ENCODE assay signal across 12 mouse cellular contexts in genomic region chr14:24207360-24207752, GRCm38 (mm10). TPM values are rescaled to one million over a fixed set of nuclear protein-coding genes. Genes with fewer than 3 reads are reported as not detected.
DNase-seq lines count a peak whose midpoint lies in the region; ATAC-seq and TF ChIP-seq lines count a peak whose summit lies in the region.
"Had no signal": no experiment of that assay in that cellular context is flagged by ENCODE, and none has a peak within 500 bp of the region (broad histone marks: within the 10 kb centered on the region; RNA-seq: fewer than 3 reads in every experiment).

No protein-coding gene starts in this region.

- no peak for DNase-seq in heart, adult 11 months
- peak; percentile 17 for DNase-seq in lung, embryonic 14.5 days
- DNase-seq in lung, adult 18-20 months = no peak
- no peak for DNase-seq in natural killer cell, adult 2 months (ENCODE audit: low spot score in 2 of 2)
- DNase-seq: cerebellum, adult 2 months; lung, postnatal 10 days; thymus, postnatal 36 days had no signal

- H3K4me3 ChIP-seq in heart, embryonic 12.5 days = no peak overlapping the region
- no peak overlapping the region for H3K4me3 ChIP-seq in lung, embryonic 14.5 days (ENCODE audit: low read depth, low read length)
- no peak overlapping the region for H3K4me3 ChIP-seq in intestine, embryonic 15.5 days (replicated peaks)
- no peak overlapping the region for H3K4me3 ChIP-seq in stomach, embryonic 14.5 days (ENCODE audit: low read depth, low read length)
- H3K4me3 ChIP-seq: limb, embryonic 15.5 days had no signal

- 29% methylated on average over 13 of the region's 13 CpGs for WGBS in heart, embryonic 12.5 days
- WGBS in lung, embryonic 14.5 days = 37% methylated on average over 13 of the region's 13 CpGs
- WGBS in intestine, embryonic 15.5 days = 37% methylated on average over 13 of the region's 13 CpGs
- WGBS in stomach, embryonic 14.5 days = 35% methylated on average over 13 of the region's 13 CpGs

- peak overlapping the region; percentile 84 for H3K27ac ChIP-seq in heart, embryonic 12.5 days (ENCODE audit: poor library complexity, severe bottlenecking)
- H3K27ac ChIP-seq in lung, embryonic 14.5 days (ENCODE audit: low read depth) = 0 out of 2 replicates have a peak overlapping the region, but pooled peaks have one; percentile 16
- peak overlapping the region; percentile 34 for H3K27ac ChIP-seq in intestine, embryonic 15.5 days
- H3K27ac ChIP-seq in stomach, embryonic 14.5 days (ENCODE audit: low read length) = peak overlapping the region; percentile 36; the same call in 1 of the 2 replicates
- H3K27ac ChIP-seq: limb, embryonic 15.5 days had no signal

- ATAC-seq in heart, embryonic 12.5 days (ENCODE audit: insufficient number of reproducible peaks, low FRiP score) = peak; percentile 58
- no peak; the same call in 1 of the 2 replicates for ATAC-seq in lung, embryonic 14.5 days (ENCODE audit: insufficient read depth)
- ATAC-seq in intestine, embryonic 15.5 days = peak; percentile 69
- ATAC-seq in stomach, embryonic 14.5 days (ENCODE audit: insufficient number of reproducible peaks, insufficient read depth, low FRiP score, low read depth) = no peak
- ATAC-seq in megakaryocyte progenitor cell, adult 5-6 weeks (replicated peaks; ENCODE audit: poor library complexity) = no peak

- H3K27me3 ChIP-seq in heart, embryonic 12.5 days (replicated peaks) = no peaks in the 10 kb centered on the region
- no peaks in the 10 kb centered on the region for H3K27me3 ChIP-seq in lung, embryonic 14.5 days (ENCODE audit: insufficient read depth, low read length)
- H3K27me3 ChIP-seq in intestine, embryonic 15.5 days (replicated peaks) = no peaks in the 10 kb centered on the region
- no peaks in the 10 kb centered on the region for H3K27me3 ChIP-seq in stomach, embryonic 14.5 days (ENCODE audit: control insufficient read depth, insufficient read depth, low read length)
- H3K27me3 ChIP-seq: limb, embryonic 15.5 days had no signal

- H3K36me3 ChIP-seq in heart, embryonic 12.5 days = no peaks in the 10 kb centered on the region
- H3K36me3 ChIP-seq in lung, embryonic 14.5 days (ENCODE audit: insufficient read depth) = no peaks in the 10 kb centered on the region
- H3K36me3 ChIP-seq in intestine, embryonic 15.5 days = no peaks in the 10 kb centered on the region
- H3K36me3 ChIP-seq in stomach, embryonic 14.5 days (ENCODE audit: control insufficient read depth, insufficient read depth, low read length) = no peaks in the 10 kb centered on the region
- H3K36me3 ChIP-seq: limb, embryonic 15.5 days had no signal

- no peak overlapping the region for H3K9ac ChIP-seq in heart, embryonic 12.5 days
- H3K9ac ChIP-seq in lung, embryonic 14.5 days = no peak overlapping the region
- H3K9ac ChIP-seq in intestine, embryonic 15.5 days = no peak overlapping the region
- no peak overlapping the region for H3K9ac ChIP-seq in stomach, embryonic 14.5 days (replicated peaks; ENCODE audit: low read depth, low read length)
- H3K9ac ChIP-seq: limb, embryonic 15.5 days had no signal

- TF ChIP-seq CTCF in lung, embryonic 14.5 days (IDR thresholded peaks at IDR 0.05; ENCODE audit: low read depth) = no peak

- H3K4me2 ChIP-seq in heart, embryonic 12.5 days = peak overlapping the region; percentile 47
- H3K4me2 ChIP-seq in lung, embryonic 14.5 days = no peak overlapping the region
- peak overlapping the region; percentile 43 for H3K4me2 ChIP-seq in intestine, embryonic 15.5 days (replicated peaks)
- no peak overlapping the region for H3K4me2 ChIP-seq in stomach, embryonic 14.5 days (replicated peaks; ENCODE audit: low read depth, low read length)
- H3K4me2 ChIP-seq: limb, embryonic 15.5 days had no signal

- H3K9me3 ChIP-seq in heart, embryonic 12.5 days (replicated peaks) = no peaks in the 10 kb centered on the region
- no peaks in the 10 kb centered on the region for H3K9me3 ChIP-seq in lung, embryonic 14.5 days (ENCODE audit: low read depth, low read length)
- H3K9me3 ChIP-seq in intestine, embryonic 15.5 days = no peaks in the 10 kb centered on the region
- no peaks in the 10 kb centered on the region for H3K9me3 ChIP-seq in stomach, embryonic 14.5 days (ENCODE audit: control insufficient read depth, low read depth, low read length)
- H3K9me3 ChIP-seq: limb, embryonic 15.5 days had no signal

- H3K4me1 ChIP-seq in heart, embryonic 12.5 days (replicated peaks) = peaks cover 80% of the 10 kb centered on the region
- H3K4me1 ChIP-seq in lung, embryonic 14.5 days (ENCODE audit: insufficient read depth) = peaks cover 6% of the 10 kb centered on the region; the same call in 1 of the 2 replicates
- peaks cover 41% of the 10 kb centered on the region for H3K4me1 ChIP-seq in intestine, embryonic 15.5 days (replicated peaks)
- H3K4me1 ChIP-seq in stomach, embryonic 14.5 days (ENCODE audit: control insufficient read depth, insufficient read depth, low read length) = peaks cover 37% of the 10 kb centered on the region

RNA-seq across cellular contexts. Expression of gene Dlg5, which starts 38.4 kb away (rescaled TPM):
- 13.6 and 16.2 TPM in 2 replicates for polyA plus RNA-seq in heart, embryonic 12.5 days (2016; fragmentation: Nextera tagmentation; extraction: Ambion mirVana)
- 25.8 and 28.9 TPM in 2 replicates for polyA plus RNA-seq in lung, embryonic 14.5 days (2014; fragmentation: Nextera tagmentation; extraction: Ambion mirVana)
- polyA plus RNA-seq in intestine, embryonic 15.5 days (2015; fragmentation: Nextera tagmentation; extraction: Ambion mirVana) = 10.5 and 11.8 TPM in 2 replicates
- 31.5 and 33.6 TPM in 2 replicates for polyA plus RNA-seq in stomach, embryonic 14.5 days (2014; fragmentation: Nextera tagmentation; extraction: Ambion mirVana)
- total RNA-seq in megakaryocyte progenitor cell, adult 5-6 weeks (2015) = not detected in 2 replicates
- total RNA-seq in megakaryocyte progenitor cell, adult 5-6 weeks (2017) = 1.1 TPM in 1 of 2 replicates, not detected in the other

Comparison
In these comparisons a context has a peak if more than half of its experiments do, and no peak if none do; other contexts are left out.
1. ATAC-seq: peak in heart, embryonic 12.5 days (single experiment) and intestine, embryonic 15.5 days (single experiment); none in lung, embryonic 14.5 days (single experiment), stomach, embryonic 14.5 days (single experiment) and megakaryocyte progenitor cell, adult 5-6 weeks (single experiment).
2. H3K27ac ChIP-seq: peak in every context shown above with its lines; median percentile 84 in heart, embryonic 12.5 days; 36 in stomach, embryonic 14.5 days; 34 in intestine, embryonic 15.5 days; 16 in lung, embryonic 14.5 days.
3. H3K4me2 ChIP-seq: peak in heart, embryonic 12.5 days (single experiment) and intestine, embryonic 15.5 days (single experiment); none in lung, embryonic 14.5 days (single experiment) and stomach, embryonic 14.5 days (single experiment).